Mouse (Mus musculus) gastrocnemius, adult 2 months (tissue): ENCODE measurements around the gene Tmppe. TPM values are rescaled to one million over a fixed set of nuclear protein-coding genes. Genes with fewer than 3 reads are reported as not detected.

ENCODE experiments used
- DNase-seq: peaks from one replicate; pipeline ENCODE4 v3.0.0; 2022
- H3K27ac ChIP-seq: fragments of 200-600 bp; 2 replicates; pipeline ENCODE4 v1.8.1; 2022; ENCODE audit warnings: mild to moderate bottlenecking
- H3K4me3 ChIP-seq: fragments of 200-600 bp; 2 replicates; pipeline ENCODE4 v1.8.1; 2022; ENCODE audit warnings: mild to moderate bottlenecking, moderate library complexity
- CTCF ChIP-seq: fragments of 200-600 bp; IDR thresholded peaks from 2 replicates; pipeline ENCODE4 v1.8.1; 2022; ENCODE audit warnings: antibody characterized with exemption, mild to moderate bottlenecking, moderate library complexity
- intact Hi-C: fragments of 180-260 bp; cut with DNase I; formaldehyde crosslinking; loops from one replicate; pipeline ENCODE4 v1.15.1; 2025
- total RNA-seq, 2 experiments: library from RNA; stranded (reverse); gene quantifications; 2 replicates each; pipeline ENCODE4 v1.2.3; 2021

The Tmppe gene
- total RNA-seq, 2 experiments from 2014 or later = 1.5 to 1.6 TPM

GRCm38 (mm10) chr9:114427425-114427824, 26.5 kb downstream of the Tmppe start:
- TF ChIP-seq CTCF = no peak
- no peak for DNase-seq
- Histone ChIP-seq H3K27ac (no peak overlapping the region), H3K4me3 (no peak overlapping the region)
- intact Hi-C loops = no loop called here

DNA sequence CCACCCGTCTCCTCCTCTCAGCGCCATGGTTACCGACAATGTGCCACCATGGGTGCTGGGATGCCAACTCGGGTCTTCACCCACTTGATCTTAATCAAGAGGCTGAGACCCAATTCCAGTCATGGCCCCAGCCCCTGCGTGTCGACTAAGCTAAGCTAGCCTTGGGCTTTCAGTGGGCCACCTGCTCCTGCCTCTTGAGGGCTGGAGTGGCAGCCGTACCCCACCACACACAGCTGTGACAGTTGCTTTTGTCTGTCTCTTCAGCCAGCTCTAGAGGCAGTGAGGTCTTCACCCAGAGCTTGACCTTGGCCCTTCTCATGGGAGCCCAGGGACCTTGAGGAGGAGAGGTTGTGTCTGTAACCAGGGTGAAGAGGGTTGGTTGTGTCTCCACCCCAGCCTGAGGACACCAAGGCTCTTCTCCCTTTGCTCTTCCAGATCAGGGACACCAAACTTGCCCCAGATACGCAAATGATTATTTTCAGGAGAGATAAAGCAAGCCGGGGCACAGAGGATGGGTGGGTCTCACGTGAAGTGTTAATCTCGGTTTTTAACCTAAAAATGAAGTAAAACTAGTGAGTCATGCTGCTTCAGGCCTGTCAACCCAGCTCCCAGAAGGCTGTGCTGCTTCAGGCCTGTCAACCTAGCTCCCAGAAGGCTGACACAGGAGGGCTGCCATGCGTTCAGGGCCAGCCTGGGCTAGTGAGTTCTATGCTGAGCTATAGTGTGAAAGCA, 27.4 kb downstream of the Tmppe start:
- Histone ChIP-seq H3K27ac (no peak overlapping the region), H3K4me3 (no peak overlapping the region)
- DNase-seq = no peak
- intact Hi-C loops = no loop called here
- TF ChIP-seq CTCF = no peak

DNA sequence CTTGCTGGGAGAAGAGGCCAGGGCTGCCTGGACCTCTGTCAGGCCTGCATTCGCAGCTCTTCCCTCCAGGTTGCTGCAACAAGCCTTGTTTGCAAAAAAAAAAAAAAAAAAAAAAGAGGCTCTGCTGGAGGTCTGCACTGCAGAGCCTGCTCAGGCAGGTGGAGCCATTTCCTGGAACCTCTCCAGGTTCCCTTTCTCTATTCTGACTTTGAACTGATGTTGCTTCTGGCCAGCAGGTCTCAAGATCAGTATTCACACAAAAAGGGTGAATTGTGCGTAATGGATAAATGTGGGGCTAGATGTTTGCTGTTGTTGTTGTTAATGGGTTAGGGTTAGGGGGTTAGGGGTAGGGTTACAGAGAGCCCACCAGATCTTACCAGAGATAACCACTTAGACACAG, 34.8 kb downstream of the Tmppe start:
- no peak for TF ChIP-seq CTCF

GRCm38 (mm10) chr9:114440548-114440947, 39.6 kb downstream of the Tmppe start:
- intact Hi-C loops = no loop called here
- Histone ChIP-seq H3K27ac (no peak overlapping the region), H3K4me3 (no peak overlapping the region)
- no peak for TF ChIP-seq CTCF
- no peak for DNase-seq

More for the DNA sequence above, 34.8 kb downstream of the Tmppe start:
- DNase-seq = no peak
- Histone ChIP-seq H3K27ac (no peak overlapping the region), H3K4me3 (no peak overlapping the region)
- intact Hi-C loops = no loop called here

- no peak for TF ChIP-seq CTCF
- no peak overlapping the region for H3K27ac ChIP-seq
- DNase-seq = no peak
- intact Hi-C loops = no loop called here
- no peak overlapping the region for H3K4me3 ChIP-seq
These were observed 41.3 kb downstream of the Tmppe start for GRCm38 (mm10) chr9:114442225-114442624.

- no peak for TF ChIP-seq CTCF
- intact Hi-C loops = no loop called here
- no peak overlapping the region for H3K4me3 ChIP-seq
- no peak for DNase-seq
- no peak overlapping the region for H3K27ac ChIP-seq
These were observed 42.0 kb downstream of the Tmppe start for GRCm38 (mm10) chr9:114442893-114443292.

GRCm38 (mm10) chr9:114443351-114443750, 42.4 kb downstream of the Tmppe start:
- H3K27ac ChIP-seq = no peak overlapping the region
- TF ChIP-seq CTCF = no peak
- no peak for DNase-seq
- intact Hi-C loops = no loop called here
- no peak overlapping the region for H3K4me3 ChIP-seq

DNA sequence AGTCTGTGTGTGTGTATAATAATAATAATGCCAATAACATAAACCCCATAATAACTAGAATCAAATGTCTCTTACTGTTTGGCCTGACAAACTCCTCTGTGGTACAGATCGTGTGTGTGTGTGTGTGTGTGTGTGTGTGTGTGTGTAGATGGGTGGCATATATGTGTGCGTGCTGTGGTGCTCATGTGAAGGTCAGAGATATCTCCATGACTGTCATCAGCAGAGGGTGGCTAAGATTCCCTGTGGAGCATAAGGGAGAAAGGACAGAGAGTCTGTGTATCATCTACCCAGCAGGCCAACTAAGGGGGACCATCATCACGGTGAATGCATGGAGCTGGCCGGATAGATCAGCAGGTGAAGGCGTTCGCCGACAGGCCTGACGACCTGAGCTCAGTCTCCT, 46.0 kb downstream of the Tmppe start:
- TF ChIP-seq CTCF = no peak
- DNase-seq = no peak
- no peak overlapping the region for H3K27ac ChIP-seq
- intact Hi-C loops = no loop called here
- H3K4me3 ChIP-seq = no peak overlapping the region

GRCm38 (mm10) chr9:114448700-114449099, 47.8 kb downstream of the Tmppe start:
- TF ChIP-seq CTCF = no peak
- H3K27ac ChIP-seq = no peak overlapping the region
- no peak for DNase-seq
- intact Hi-C loops = no loop called here
- no peak overlapping the region for H3K4me3 ChIP-seq

DNA sequence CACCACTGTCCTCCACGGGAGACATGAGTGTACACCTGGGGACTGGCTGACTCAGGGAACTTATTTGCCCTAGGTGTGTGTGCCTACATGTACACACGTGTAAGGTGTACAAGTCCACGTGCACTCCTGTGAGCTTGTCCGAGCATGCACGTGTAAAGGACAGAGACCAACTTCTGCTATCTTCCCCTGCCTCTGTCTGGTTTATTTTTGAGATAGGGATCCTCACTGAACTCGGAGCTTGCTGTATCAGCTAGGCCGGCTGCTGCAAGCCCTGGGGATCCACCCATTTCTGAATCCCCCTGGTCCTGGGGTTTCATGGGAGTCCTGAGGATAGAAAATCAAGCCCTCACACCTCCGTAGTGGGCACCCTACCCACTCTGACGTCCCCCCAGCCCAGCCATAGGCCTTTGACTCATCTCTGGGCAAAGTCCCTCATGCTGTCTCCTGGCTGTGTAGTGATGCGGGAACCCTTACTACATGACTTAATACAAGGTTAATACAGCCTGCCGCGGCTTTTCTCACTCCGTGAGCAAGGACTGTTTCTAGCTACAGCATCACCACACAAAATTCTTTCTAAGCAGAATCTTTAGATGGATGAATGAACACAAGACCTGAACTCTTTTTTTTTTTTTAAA, 48.3 kb downstream of the Tmppe start:
- no peak for DNase-seq
- TF ChIP-seq CTCF = no peak
- intact Hi-C loops = no loop called here
- Histone ChIP-seq H3K27ac (no peak overlapping the region), H3K4me3 (no peak overlapping the region)

DNA sequence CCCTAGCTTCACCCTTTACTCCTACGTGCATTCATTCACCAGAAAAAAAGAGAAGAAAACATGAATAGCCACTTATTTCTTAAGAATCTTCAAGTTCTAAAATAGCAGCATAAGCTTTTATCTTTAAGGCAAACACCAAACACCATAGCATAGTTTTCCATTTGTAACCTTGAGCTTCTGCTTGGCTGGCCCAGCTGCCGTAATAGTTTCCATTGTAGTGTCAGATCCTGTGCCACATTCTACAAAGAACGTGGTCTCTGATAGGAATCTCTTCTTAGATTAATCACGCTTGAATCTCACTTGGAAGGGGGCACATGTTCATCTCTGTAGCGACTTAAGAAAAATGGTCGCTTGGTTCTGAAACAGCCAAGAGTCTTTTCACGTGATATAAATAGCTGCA, 50.7 kb downstream of the Tmppe start:
- DNase-seq = no peak
- intact Hi-C loops = no loop called here
- Histone ChIP-seq H3K4me3 (no peak overlapping the region), H3K27ac (no peak overlapping the region)
- TF ChIP-seq CTCF = no peak

DNA sequence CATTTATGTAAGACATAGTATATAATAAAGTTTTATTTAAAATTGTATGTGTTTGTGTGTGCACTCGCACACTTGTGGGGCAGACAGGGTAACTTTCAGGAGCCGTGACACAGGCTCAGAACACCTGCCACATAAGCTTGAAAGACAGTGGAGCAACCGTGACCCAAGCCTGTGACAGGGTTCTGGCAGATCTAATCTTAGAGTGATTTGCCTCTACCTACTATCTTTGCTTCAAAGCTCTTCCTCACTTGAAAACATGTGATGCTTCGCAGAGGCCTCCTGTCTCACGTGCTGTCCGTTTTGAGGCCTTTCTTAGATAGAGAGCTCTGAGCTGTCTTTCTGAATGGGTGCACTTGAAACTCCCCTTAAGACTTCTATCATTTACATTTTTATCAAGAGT, 51.5 kb downstream of the Tmppe start:
- DNase-seq = no peak
- H3K27ac ChIP-seq = no peak overlapping the region
- TF ChIP-seq CTCF = no peak
- no peak overlapping the region for H3K4me3 ChIP-seq
- intact Hi-C loops = no loop called here

DNA sequence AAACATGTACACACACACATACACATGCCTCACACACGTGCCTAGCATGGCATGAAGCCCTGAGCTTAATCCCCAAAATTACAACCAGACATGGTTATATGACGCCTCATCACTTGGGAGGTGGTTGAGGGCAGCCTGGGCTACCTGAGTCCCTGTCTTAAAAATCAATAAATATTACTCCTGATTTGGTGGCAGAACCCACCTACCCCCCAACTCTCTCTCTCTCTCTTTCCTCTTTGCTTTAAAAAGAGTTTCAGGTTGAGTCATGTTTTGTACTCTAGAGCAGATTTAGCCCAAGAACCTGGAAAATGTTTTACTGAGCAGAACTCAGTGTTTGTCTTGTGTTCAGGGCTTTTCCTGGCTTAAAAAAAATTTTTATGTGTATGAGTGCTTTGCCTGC, 54.5 kb downstream of the Tmppe start:
- Histone ChIP-seq H3K4me3 (no peak overlapping the region), H3K27ac (no peak overlapping the region)
- intact Hi-C loops = no loop called here
- no peak for TF ChIP-seq CTCF
- DNase-seq = no peak

Other genes starting within 250 kb of the Tmppe start
- not detected for gene Bcl2a1c, start 71.0 kb upstream of the Tmppe start, total RNA-seq
- 10 to 100 TPM in 1 of 2 experiments, 1 to 10 TPM in 1; 5.6 to 11.1 TPM for gene Crtap, start 10.4 kb upstream of the Tmppe start, total RNA-seq
- gene Glb1, start within 50 bp of the Tmppe start, total RNA-seq = 1 to 10 TPM; 3.2 to 4.4 TPM
- not detected for gene Ccr4, start 103.8 kb downstream of the Tmppe start, total RNA-seq
- not detected for gene C130032M10Rik, start 114.6 kb downstream of the Tmppe start, total RNA-seq
- gene Trim71, start 163.3 kb downstream of the Tmppe start, total RNA-seq = not detected
- 10 to 100 TPM; 17.1 TPM for gene Cnot10, start 239.1 kb downstream of the Tmppe start, total RNA-seq